Mouse (Mus musculus): ENCODE measurements around the gene Ggt1. TPM values are rescaled to one million over a fixed set of nuclear protein-coding genes. Genes with fewer than 3 reads are reported as not detected.

Ggt1 gene
- polyA plus RNA-seq, 1 experiment from 2014 or later, result 1.8 TPM

- 49% methylated on average over 3 of the region's 3 CpGs for WGBS
- no peak for ATAC-seq (ENCODE audit: low FRiP score)
- no peaks in the 10 kb centered on the region for H3K27me3 ChIP-seq
These were observed 59.4 kb downstream of the Ggt1 start for GRCm38 (mm10) chr10:75620818-75621217.

DNA sequence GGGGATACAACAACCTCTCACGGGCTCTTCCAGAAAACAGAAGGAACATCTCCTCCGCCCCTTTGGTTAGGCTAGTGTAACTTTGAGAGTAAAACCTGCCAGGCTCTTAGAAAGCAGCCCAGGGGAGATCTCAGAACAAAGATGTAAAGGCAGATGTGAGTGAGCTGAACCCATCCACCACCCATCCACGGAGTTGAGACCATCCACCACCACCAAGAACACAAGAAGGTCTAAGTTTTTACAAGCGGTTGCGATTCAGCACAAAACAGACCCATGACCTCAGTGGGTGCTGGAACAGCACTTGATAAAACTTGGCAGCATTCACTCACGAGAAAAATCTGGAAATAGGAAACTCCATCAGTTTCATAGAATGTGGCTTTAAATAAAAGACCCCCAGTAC, 64.5 kb downstream of the Ggt1 start:
- no peak overlapping the region for H3K4me3 ChIP-seq
- H3K9ac ChIP-seq, result no peak overlapping the region
- H3K4me1 ChIP-seq (replicated peaks), result no peaks in the 10 kb centered on the region
- no peak for ATAC-seq (ENCODE audit: low FRiP score)
- no peaks in the 10 kb centered on the region for H3K36me3 ChIP-seq
- 68% methylated on average over 6 of the region's 6 CpGs for WGBS
- H3K27me3 ChIP-seq, result no peaks in the 10 kb centered on the region
- no peak overlapping the region for H3K27ac ChIP-seq
- no peak overlapping the region for H3K4me2 ChIP-seq
- no peaks in the 10 kb centered on the region; the same call in 1 of the 2 replicates for H3K9me3 ChIP-seq

More at GRCm38 (mm10) chr10:75620818-75621217, 59.4 kb downstream of the Ggt1 start:
- Histone ChIP-seq H3K9ac (no peak overlapping the region), H3K36me3 (no peaks in the 10 kb centered on the region), H3K9me3 (no peaks in the 10 kb centered on the region; the same call in 1 of the 2 replicates), H3K27ac (no peak overlapping the region), H3K4me1 (replicated peaks) (no peaks in the 10 kb centered on the region), H3K4me3 (no peak overlapping the region), H3K4me2 (no peak overlapping the region)

DNA sequence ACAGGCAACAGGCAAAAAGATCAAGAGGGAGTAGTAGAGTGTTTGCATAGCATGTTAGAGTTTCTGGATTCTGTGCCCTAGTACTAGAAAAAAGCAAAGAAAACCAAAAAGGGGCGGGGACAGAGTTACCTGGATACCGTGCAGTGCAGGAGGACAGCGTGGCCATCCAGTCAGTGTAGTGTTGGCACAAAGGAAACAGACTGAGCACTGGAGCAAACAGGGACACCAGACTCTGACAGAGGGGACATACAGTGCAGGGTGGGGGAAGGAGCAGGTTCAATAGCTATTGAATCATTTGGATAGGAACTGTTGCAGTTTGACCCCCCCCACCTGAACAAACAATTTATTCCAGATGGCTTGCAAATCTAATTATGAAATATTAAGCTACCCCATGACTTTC, 65.6 kb downstream of the Ggt1 start:
- 72% methylated on average over 3 of the region's 3 CpGs for WGBS
- Histone ChIP-seq H3K4me3 (no peak overlapping the region), H3K27ac (no peak overlapping the region), H3K27me3 (no peaks in the 10 kb centered on the region), H3K4me2 (no peak overlapping the region), H3K36me3 (no peaks in the 10 kb centered on the region), H3K4me1 (replicated peaks) (no peaks in the 10 kb centered on the region), H3K9me3 (no peaks in the 10 kb centered on the region; the same call in 1 of the 2 replicates), H3K9ac (no peak overlapping the region)
- ATAC-seq (ENCODE audit: low FRiP score), result no peak

DNA sequence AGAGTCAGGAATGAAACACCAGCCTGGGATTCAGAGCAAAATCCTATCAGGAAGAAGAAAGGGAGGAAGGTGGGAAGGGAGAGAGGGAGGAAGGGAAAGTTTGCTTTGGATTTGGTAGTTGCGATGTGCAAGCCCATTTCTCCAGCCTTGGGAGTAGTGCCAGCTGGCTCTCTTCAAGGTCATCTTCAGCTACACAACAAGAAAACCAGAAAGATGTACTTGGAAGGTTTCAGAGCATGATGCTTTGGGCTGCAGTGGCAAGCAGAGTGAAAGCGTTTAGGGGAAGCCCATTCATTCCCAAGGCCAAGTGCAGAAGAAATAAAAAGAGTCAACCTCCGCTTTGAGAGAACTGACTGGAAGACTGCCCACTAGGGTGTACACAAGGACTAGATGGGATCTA, 66.1 kb downstream of the Ggt1 start:
- Histone ChIP-seq H3K36me3 (no peaks in the 10 kb centered on the region), H3K4me1 (replicated peaks) (no peaks in the 10 kb centered on the region), H3K9me3 (no peaks in the 10 kb centered on the region), H3K27ac (no peak overlapping the region), H3K9ac (no peak overlapping the region), H3K27me3 (no peaks in the 10 kb centered on the region), H3K4me2 (no peak overlapping the region), H3K4me3 (no peak overlapping the region)
- 84% methylated on average over 3 of the region's 3 CpGs for WGBS
- no peak for ATAC-seq (ENCODE audit: low FRiP score)

- no peak overlapping the region for H3K4me2 ChIP-seq
- H3K9me3 ChIP-seq, result no peaks in the 10 kb centered on the region
- no peaks in the 10 kb centered on the region for H3K36me3 ChIP-seq
- no peak overlapping the region for H3K9ac ChIP-seq
- H3K27ac ChIP-seq, result no peak overlapping the region
- 48% methylated on average over 5 of the region's 5 CpGs for WGBS
- no peak overlapping the region for H3K4me3 ChIP-seq
- H3K27me3 ChIP-seq, result no peaks in the 10 kb centered on the region
- no peak for ATAC-seq (ENCODE audit: low FRiP score)
- peaks cover 9% of the 10 kb centered on the region for H3K4me1 ChIP-seq (replicated peaks)
These were observed 71.2 kb downstream of the Ggt1 start for GRCm38 (mm10) chr10:75632633-75633032.

DNA sequence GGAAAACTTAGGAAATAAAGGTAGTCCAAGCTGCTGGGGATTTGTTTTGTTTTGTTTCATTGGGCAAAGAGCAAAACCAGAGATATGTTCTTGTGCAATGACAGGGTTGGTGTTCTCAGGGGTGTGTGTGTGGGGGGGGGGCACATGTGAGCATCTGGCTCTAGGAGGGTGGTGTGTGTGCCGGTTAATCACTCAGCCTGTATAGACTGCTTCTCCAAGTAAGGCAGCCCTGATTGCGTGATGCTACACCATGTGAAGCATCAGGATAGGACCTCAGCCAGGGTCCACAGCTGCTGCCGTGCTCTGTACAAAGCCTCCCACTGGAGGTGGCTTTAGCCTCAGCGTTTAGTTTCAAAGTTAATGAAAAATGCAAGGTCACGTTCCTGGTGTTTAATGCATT, 71.6 kb downstream of the Ggt1 start:
- H3K9ac ChIP-seq, result no peak overlapping the region
- no peaks in the 10 kb centered on the region for H3K9me3 ChIP-seq
- no peak for ATAC-seq (ENCODE audit: low FRiP score)
- H3K4me2 ChIP-seq, result no peak overlapping the region
- 67% methylated on average over 5 of the region's 5 CpGs for WGBS
- peaks cover 9% of the 10 kb centered on the region for H3K4me1 ChIP-seq (replicated peaks)
- no peaks in the 10 kb centered on the region for H3K36me3 ChIP-seq
- H3K27me3 ChIP-seq, result no peaks in the 10 kb centered on the region
- H3K27ac ChIP-seq, result no peak overlapping the region
- no peak overlapping the region for H3K4me3 ChIP-seq

GRCm38 (mm10) chr10:75633576-75634139, 72.3 kb downstream of the Ggt1 start:
- Histone ChIP-seq H3K9ac (no peak overlapping the region), H3K9me3 (no peaks in the 10 kb centered on the region), H3K27me3 (no peaks in the 10 kb centered on the region), H3K36me3 (no peaks in the 10 kb centered on the region), H3K4me1 (replicated peaks) (peaks cover 9% of the 10 kb centered on the region), H3K27ac (no peak overlapping the region), H3K4me2 (no peak overlapping the region), H3K4me3 (no peak overlapping the region)
- 80% methylated on average over 14 of the region's 14 CpGs for WGBS
- no peak for ATAC-seq (ENCODE audit: low FRiP score)

DNA sequence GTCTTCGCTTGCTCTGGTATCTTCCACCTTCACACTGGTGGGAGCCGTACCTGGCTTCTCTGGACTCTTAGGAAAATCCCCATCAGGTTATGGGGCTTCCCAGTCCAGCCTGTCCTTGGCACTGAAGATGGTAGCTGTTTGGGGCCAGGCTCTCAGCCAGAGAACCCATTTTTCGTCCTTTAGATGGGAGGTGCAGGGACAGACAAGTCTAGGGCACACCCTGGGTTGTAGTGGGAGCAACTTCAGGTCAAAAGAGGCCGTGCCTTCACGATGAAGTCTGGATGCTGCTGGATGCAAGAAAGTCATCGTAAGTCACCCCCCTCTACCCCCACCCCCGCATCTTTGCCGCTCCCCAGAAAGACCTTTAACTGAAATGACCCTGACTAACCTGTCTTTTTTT, 73.2 kb downstream of the Ggt1 start:
- Histone ChIP-seq H3K4me2 (no peak overlapping the region), H3K27ac (no peak overlapping the region), H3K9ac (no peak overlapping the region), H3K36me3 (no peaks in the 10 kb centered on the region), H3K4me3 (no peak overlapping the region), H3K27me3 (no peaks in the 10 kb centered on the region), H3K4me1 (replicated peaks) (peaks cover 9% of the 10 kb centered on the region), H3K9me3 (no peaks in the 10 kb centered on the region)
- 92% methylated on average over 8 of the region's 8 CpGs for WGBS
- ATAC-seq (ENCODE audit: low FRiP score), result no peak

DNA sequence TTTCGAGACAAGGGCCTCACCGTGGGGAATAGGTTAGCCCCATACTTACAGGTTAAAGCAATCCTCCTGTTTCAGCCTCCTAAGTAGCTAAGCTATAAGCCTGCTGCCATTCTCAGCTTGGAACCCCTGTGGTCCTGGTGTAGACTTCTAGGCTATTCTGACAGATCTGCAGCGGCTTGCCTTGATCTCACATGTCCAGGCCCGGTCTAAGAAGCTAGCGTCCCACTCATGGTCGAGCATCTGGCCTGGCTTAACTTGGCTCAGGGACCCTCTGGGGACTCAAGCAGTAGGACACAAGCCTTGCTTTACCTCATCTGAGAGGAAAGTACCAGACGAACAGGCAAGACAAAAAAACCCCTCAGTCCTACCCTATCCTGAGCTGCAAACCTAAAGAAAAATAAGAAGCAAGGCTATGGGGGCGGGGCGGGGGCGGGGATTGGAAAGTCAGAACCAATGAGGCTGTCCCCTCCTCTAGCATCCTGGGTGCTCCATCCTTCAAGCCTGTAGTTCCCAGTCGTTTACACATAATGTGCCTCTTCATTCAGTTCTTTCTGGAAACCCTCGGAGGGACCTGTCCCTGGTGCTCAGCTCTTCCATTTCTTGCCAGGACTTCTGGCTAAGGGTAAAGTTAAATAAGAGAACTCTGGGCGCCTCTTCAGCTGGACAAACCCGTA, 73.8 kb downstream of the Ggt1 start:
- Histone ChIP-seq H3K9ac (no peak overlapping the region), H3K36me3 (no peaks in the 10 kb centered on the region), H3K4me2 (no peak overlapping the region), H3K27ac (no peak overlapping the region), H3K4me1 (replicated peaks) (peaks cover 9% of the 10 kb centered on the region), H3K27me3 (no peaks in the 10 kb centered on the region), H3K9me3 (no peaks in the 10 kb centered on the region), H3K4me3 (no peak overlapping the region)
- no peak for ATAC-seq (ENCODE audit: low FRiP score)
- WGBS, result 74% methylated on average over 14 of the region's 14 CpGs

DNA sequence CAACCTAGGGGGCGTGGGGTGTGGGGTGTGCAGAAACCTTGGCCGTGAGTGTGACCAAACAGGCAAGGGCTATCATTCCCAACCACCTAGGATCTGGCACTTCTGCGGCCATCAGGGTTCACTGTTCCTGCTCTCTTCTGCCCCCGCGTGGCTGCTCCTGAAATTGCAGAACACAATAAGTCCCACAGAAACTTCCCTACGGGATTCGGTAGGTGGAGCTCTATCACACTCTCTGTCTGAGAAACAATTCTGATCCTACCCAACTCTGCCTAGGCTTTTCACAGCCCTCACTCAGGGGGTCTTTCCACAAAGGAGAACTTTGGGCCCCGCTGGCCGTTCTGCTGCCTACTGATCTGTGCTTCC, 74.3 kb downstream of the Ggt1 start:
- 4% methylated on average over 9 of the region's 9 CpGs for WGBS
- H3K27me3 ChIP-seq, result no peaks in the 10 kb centered on the region
- H3K9ac ChIP-seq, result no peak overlapping the region
- no peak overlapping the region for H3K4me2 ChIP-seq
- H3K9me3 ChIP-seq, result no peaks in the 10 kb centered on the region
- no peak overlapping the region for H3K4me3 ChIP-seq
- no peak overlapping the region for H3K27ac ChIP-seq
- H3K36me3 ChIP-seq, result no peaks in the 10 kb centered on the region
- H3K4me1 ChIP-seq (replicated peaks), result peaks cover 9% of the 10 kb centered on the region
- no peak for ATAC-seq (ENCODE audit: low FRiP score)

Other genes starting within 250 kb of the Ggt1 start
- gene Adora2a, start 244.7 kb upstream of the Ggt1 start, polyA plus RNA-seq (2015; fragmentation: Nextera tagmentation; extraction: Ambion mirVana), result 3.1 and 3.9 TPM in 2 replicates
- gene Upb1, start 160.5 kb upstream of the Ggt1 start, polyA plus RNA-seq (2015; fragmentation: Nextera tagmentation; extraction: Ambion mirVana), result 0.09 and 0.10 TPM in 2 replicates
- 148 and 153 TPM in 2 replicates for gene Snrpd3, start 44.1 kb upstream of the Ggt1 start, polyA plus RNA-seq (2015; fragmentation: Nextera tagmentation; extraction: Ambion mirVana)
- 22.3 and 22.9 TPM in 2 replicates for gene Gucd1, start 43.6 kb upstream of the Ggt1 start, polyA plus RNA-seq (2015; fragmentation: Nextera tagmentation; extraction: Ambion mirVana)
- 24.8 and 27.3 TPM in 2 replicates for gene Lrrc75b, start 1.3 kb upstream of the Ggt1 start, polyA plus RNA-seq (2015; fragmentation: Nextera tagmentation; extraction: Ambion mirVana)
- 1.9 TPM in 2 replicates for gene Ggt5, start 27.7 kb downstream of the Ggt1 start, polyA plus RNA-seq (2015; fragmentation: Nextera tagmentation; extraction: Ambion mirVana)
- gene Susd2, start 82.4 kb downstream of the Ggt1 start, polyA plus RNA-seq (2015; fragmentation: Nextera tagmentation; extraction: Ambion mirVana), result 3.8 and 4.0 TPM in 2 replicates
- 39.5 and 45.7 TPM in 2 replicates for gene Cabin1, start 202.7 kb downstream of the Ggt1 start, polyA plus RNA-seq (2015; fragmentation: Nextera tagmentation; extraction: Ambion mirVana)
- 86.6 and 96.6 TPM in 2 replicates for gene Ddt, start 211.8 kb downstream of the Ggt1 start, polyA plus RNA-seq (2015; fragmentation: Nextera tagmentation; extraction: Ambion mirVana)
- not detected in 2 replicates for gene Gm20441, start 219.3 kb downstream of the Ggt1 start, polyA plus RNA-seq (2015; fragmentation: Nextera tagmentation; extraction: Ambion mirVana)
- gene Gstt3, start 219.8 kb downstream of the Ggt1 start, polyA plus RNA-seq (2015; fragmentation: Nextera tagmentation; extraction: Ambion mirVana), result 0.91 and 1.1 TPM in 2 replicates
- 7.2 and 7.7 TPM in 2 replicates for gene Gstt1, start 237.0 kb downstream of the Ggt1 start, polyA plus RNA-seq (2015; fragmentation: Nextera tagmentation; extraction: Ambion mirVana)

All from hindbrain, embryonic 13.5 days (tissue).